18 mouse cellular contexts compared by ENCODE assay signal in genomic region chr1:191339876-191340275, GRCm38 (mm10). TPM values are rescaled to one million over a fixed set of nuclear protein-coding genes. Genes with fewer than 3 reads are reported as not detected.
A peak's percentile ranks its signal among the peaks of the same experiment; 100 is the strongest.
DNase-seq lines count a peak whose midpoint lies in the region; TF ChIP-seq lines count a peak whose summit lies in the region.
"Had no signal": no experiment of that assay in that cellular context is flagged by ENCODE, and none has a peak within 500 bp of the region (broad histone marks: within the 10 kb centered on the region; RNA-seq: fewer than 3 reads in every experiment).

No protein-coding gene starts in this region.

- H3K27ac ChIP-seq in kidney, adult 2 months (ENCODE audit: insufficient read depth, low read depth, low read length) = no peak overlapping the region

- 0 out of 2 replicates have a peak, but pooled peaks cover 4% of the 10 kb centered on the region for H3K4me1 ChIP-seq in kidney, adult 2 months (ENCODE audit: control insufficient read depth, insufficient read depth, low read length)

- WGBS in kidney, adult 2 months = 56% methylated on average over 2 of the region's 2 CpGs

- no peaks in the 10 kb centered on the region for H3K36me3 ChIP-seq in kidney, adult 2 months (ENCODE audit: control insufficient read depth, insufficient read depth, low read length)

- no peaks in the 10 kb centered on the region for H3K27me3 ChIP-seq in kidney, adult 2 months (replicated peaks; ENCODE audit: control insufficient read depth, insufficient read depth, low read length)
- H3K27me3 ChIP-seq: CH12.LX, Patski had no signal

- no peak for TF ChIP-seq CTCF in kidney, adult 2 months (conservative IDR thresholded peaks at IDR 0.05; ENCODE audit: insufficient read depth, insufficient read length, low read depth, low read length)

- no peak for TF ChIP-seq POLR2A in kidney, adult 2 months (IDR thresholded peaks at IDR 0.05; ENCODE audit: low read depth, low read length)

- DNase-seq in kidney, adult 2 months = peak; percentile 30
- no peak for DNase-seq in kidney, postnatal 10 days
- peak; percentile 70 for DNase-seq in fat pad, adult 2 months (ENCODE audit: extremely low read depth, low read depth, low spot score)
- DNase-seq in gonadal fat pad, adult 2 months (ENCODE audit: low read depth) = peak; percentile 68
- no peak for DNase-seq in gastrocnemius, adult 8-10 months (ENCODE audit: low spot score in 2 of 2)
- DNase-seq in right cerebral cortex, postnatal 14 days = no peak
- DNase-seq: adrenal gland, adult 2 months; adrenal gland, adult 8-10 months; adrenal gland, postnatal 10 days; adrenal gland, postnatal 14 days; adrenal gland, postnatal 25 days; adrenal gland, postnatal 36 days; B cell, adult 2 months; cerebellum, adult 11 months; cerebellum, adult 11-12 months; cerebellum, adult 18-20 months had no signal

- no peak overlapping the region for H3K4me3 ChIP-seq in kidney, adult 2 months (ENCODE audit: insufficient read depth, low read depth, low read length)

RNA-seq across cellular contexts. Expression of gene Tmem206, which starts 14.2 kb away (rescaled TPM):
- 22.1 and 22.2 TPM in 2 replicates for polyA plus RNA-seq in kidney, adult 2 months (2012; rRNA removed)
- polyA plus RNA-seq in gonadal fat pad, adult 2 months (2012; rRNA removed) = 7.2 and 8.1 TPM in 2 replicates
- total RNA-seq in gastrocnemius, adult 8-10 months (2022) = 1 to 10 TPM in 1 of 4 experiments, under 1 TPM in 3; 0.68 to 1.9 (median 0.84) TPM

RNA-seq across cellular contexts. Expression of gene Nenf, which starts 21.9 kb away (rescaled TPM):
- polyA plus RNA-seq in kidney, adult 2 months (2012; rRNA removed) = 146 and 165 TPM in 2 replicates
- polyA plus RNA-seq in gonadal fat pad, adult 2 months (2012; rRNA removed) = 129 and 145 TPM in 2 replicates
- 10 to 100 TPM; 58.2 to 77.0 (median 71.4) TPM for total RNA-seq in gastrocnemius, adult 8-10 months (2022)

Comparison
In these comparisons a context has a peak if more than half of its experiments do, and no peak if none do; other contexts are left out.
1. DNase-seq: peak in kidney, adult 2 months (single experiment), fat pad, adult 2 months (single experiment) and gonadal fat pad, adult 2 months (single experiment); none in kidney, postnatal 10 days (single experiment), gastrocnemius, adult 8-10 months (0 of 2) and right cerebral cortex, postnatal 14 days (single experiment).